Mouse (Mus musculus): ENCODE measurements around the gene Rbm34.
"Not testable (repeated sequence)": the region's sequence is repeated elsewhere in the genome, so short reads cannot be mapped to it uniquely, and the experiment has no call there.

DNA sequence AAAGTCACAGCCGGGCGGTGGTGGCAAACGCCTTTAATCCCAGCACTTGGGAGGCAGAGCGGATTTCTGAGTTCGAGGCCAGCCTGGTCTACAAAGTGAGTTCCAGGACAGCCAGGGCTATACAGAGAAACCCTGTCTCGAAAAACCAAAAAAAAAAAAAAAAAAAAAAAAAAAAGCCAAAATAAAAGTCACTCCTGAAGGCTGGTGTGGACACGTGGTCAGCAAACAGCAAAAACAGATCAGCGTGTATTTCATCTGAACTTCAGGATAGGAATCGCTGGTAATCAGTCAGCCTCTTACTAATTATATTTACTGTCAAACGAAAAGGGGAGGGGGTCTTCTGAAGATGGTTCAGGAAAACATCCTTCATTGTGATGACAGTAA, 56.8 kb downstream of the Rbm34 start:
- TF ChIP-seq CTCF (IDR thresholded peaks at IDR 0.05; ENCODE audit: low read depth, low read length); POLR2A (IDR thresholded peaks at IDR 0.05; ENCODE audit: borderline replicate concordance, low read depth, low read length): not testable (repeated sequence)
